9 mouse cellular contexts compared by ENCODE assay signal in genomic region chr12:80567375-80567774, GRCm38 (mm10). TPM values are rescaled to one million over a fixed set of nuclear protein-coding genes. Genes with fewer than 3 reads are reported as not detected.
DNase-seq lines count a peak whose midpoint lies in the region; ATAC-seq lines count a peak whose summit lies in the region.
"Had no signal": no experiment of that assay in that cellular context is flagged by ENCODE, and none has a peak within 500 bp of the region (broad histone marks: within the 10 kb centered on the region; RNA-seq: fewer than 3 reads in every experiment).

No protein-coding gene starts in this region.

- H3K9me3 ChIP-seq in heart, embryonic 15.5 days (replicated peaks), result no peaks in the 10 kb centered on the region
- H3K9me3 ChIP-seq in heart, embryonic 11.5 days (replicated peaks; ENCODE audit: control insufficient read depth, low read length), result no peaks in the 10 kb centered on the region
- H3K9me3 ChIP-seq in hindbrain, embryonic 15.5 days, result no peaks in the 10 kb centered on the region
- no peaks in the 10 kb centered on the region for H3K9me3 ChIP-seq in midbrain, embryonic 15.5 days

- H3K27me3 ChIP-seq in heart, embryonic 15.5 days, result no peaks in the 10 kb centered on the region
- H3K27me3 ChIP-seq in heart, embryonic 11.5 days (ENCODE audit: control insufficient read depth, insufficient read depth, low read length), result no peaks in the 10 kb centered on the region
- no peaks in the 10 kb centered on the region for H3K27me3 ChIP-seq in hindbrain, embryonic 15.5 days
- H3K27me3 ChIP-seq in midbrain, embryonic 15.5 days (replicated peaks), result no peaks in the 10 kb centered on the region

- no peak overlapping the region for H3K4me3 ChIP-seq in heart, embryonic 15.5 days
- no peak overlapping the region for H3K4me3 ChIP-seq in heart, embryonic 11.5 days (ENCODE audit: low read depth, low read length)
- no peak overlapping the region for H3K4me3 ChIP-seq in hindbrain, embryonic 15.5 days
- no peak overlapping the region for H3K4me3 ChIP-seq in midbrain, embryonic 15.5 days

- peaks cover 13% of the 10 kb centered on the region for H3K4me1 ChIP-seq in heart, embryonic 15.5 days (replicated peaks)
- H3K4me1 ChIP-seq in heart, embryonic 11.5 days (ENCODE audit: control insufficient read depth, insufficient read depth, low read length), result peaks cover 4% of the 10 kb centered on the region; the same call in 1 of the 2 replicates
- peaks cover 41% of the 10 kb centered on the region for H3K4me1 ChIP-seq in hindbrain, embryonic 15.5 days (replicated peaks)
- H3K4me1 ChIP-seq in midbrain, embryonic 15.5 days, result peaks cover 28% of the 10 kb centered on the region

- no peak for ATAC-seq in heart, embryonic 15.5 days (replicated peaks; ENCODE audit: insufficient number of reproducible peaks, insufficient read depth, low FRiP score, low read depth)
- ATAC-seq in heart, embryonic 11.5 days (replicated peaks; ENCODE audit: insufficient number of reproducible peaks, low FRiP score, low TSS enrichment), result no peak
- peak; percentile 76 for ATAC-seq in hindbrain, embryonic 15.5 days (ENCODE audit: low FRiP score, low read depth)
- ATAC-seq in midbrain, embryonic 15.5 days (replicated peaks), result peak; percentile 75

- no peak overlapping the region for H3K9ac ChIP-seq in heart, embryonic 15.5 days
- H3K9ac ChIP-seq in heart, embryonic 11.5 days (ENCODE audit: low read depth, low read length), result no peak overlapping the region
- no peak overlapping the region for H3K9ac ChIP-seq in hindbrain, embryonic 15.5 days
- H3K9ac ChIP-seq in midbrain, embryonic 15.5 days, result no peak overlapping the region

- WGBS in heart, embryonic 15.5 days, result 44% methylated on average over 3 of the region's 3 CpGs
- 40% methylated on average over 3 of the region's 3 CpGs for WGBS in heart, embryonic 11.5 days (ENCODE audit: insufficient replicate concordance)
- 20% methylated on average over 3 of the region's 3 CpGs for WGBS in hindbrain, embryonic 15.5 days
- 35% methylated on average over 3 of the region's 3 CpGs for WGBS in midbrain, embryonic 15.5 days

- peak overlapping the region; percentile 9; the same call in 1 of the 2 replicates for H3K27ac ChIP-seq in heart, embryonic 15.5 days
- H3K27ac ChIP-seq in heart, embryonic 11.5 days (ENCODE audit: low read depth, low read length), result no peak overlapping the region
- H3K27ac ChIP-seq in hindbrain, embryonic 15.5 days (replicated peaks), result peak overlapping the region; percentile 46; the same call in 1 of the 2 replicates
- peak overlapping the region; percentile 43; the same call in 1 of the 2 replicates for H3K27ac ChIP-seq in midbrain, embryonic 15.5 days
- H3K27ac ChIP-seq: kidney, postnatal 0 days had no signal

- H3K4me2 ChIP-seq in heart, embryonic 15.5 days, result no peak overlapping the region
- no peak overlapping the region for H3K4me2 ChIP-seq in heart, embryonic 11.5 days
- no peak overlapping the region for H3K4me2 ChIP-seq in hindbrain, embryonic 15.5 days
- no peak overlapping the region for H3K4me2 ChIP-seq in midbrain, embryonic 15.5 days

- no peaks in the 10 kb centered on the region for H3K36me3 ChIP-seq in heart, embryonic 15.5 days
- no peaks in the 10 kb centered on the region for H3K36me3 ChIP-seq in heart, embryonic 11.5 days (ENCODE audit: control insufficient read depth, insufficient read depth, low read length)
- no peaks in the 10 kb centered on the region for H3K36me3 ChIP-seq in hindbrain, embryonic 15.5 days
- no peaks in the 10 kb centered on the region for H3K36me3 ChIP-seq in midbrain, embryonic 15.5 days (replicated peaks)

- peak; percentile 59 to 71 for DNase-seq in cerebellum, postnatal 10 days
- DNase-seq in adrenal gland, adult 8-10 months, result no peak
- DNase-seq in kidney, postnatal 4 days, result no peak
- DNase-seq in gastrocnemius, postnatal 10 days, result no peak

RNA-seq across cellular contexts. Expression of gene Galnt16, which starts 49.3 kb away (rescaled TPM):
- polyA plus RNA-seq in heart, embryonic 15.5 days (2015; fragmentation: Nextera tagmentation; extraction: Ambion mirVana), result 6.9 and 11.1 TPM in 2 replicates
- 1.0 and 1.3 TPM in 2 replicates for polyA plus RNA-seq in heart, embryonic 11.5 days (2014; fragmentation: Nextera tagmentation; extraction: Ambion mirVana)
- polyA plus RNA-seq in hindbrain, embryonic 15.5 days (2015; fragmentation: Nextera tagmentation; extraction: Ambion mirVana), result 31.3 and 34.1 TPM in 2 replicates
- polyA plus RNA-seq in midbrain, embryonic 15.5 days (2015; fragmentation: Nextera tagmentation; extraction: Ambion mirVana), result 39.5 and 42.4 TPM in 2 replicates
- 10 to 100 TPM in 1 of 4 experiments, 1 to 10 TPM in 3; 9.3 to 14.4 (median 9.6) TPM for total RNA-seq in adrenal gland, adult 8-10 months (2022)
- total RNA-seq in gastrocnemius, postnatal 10 days (2021), result 10 to 100 TPM; 15.9 to 20.7 TPM

Comparison
In these comparisons a context has a peak if more than half of its experiments do, and no peak if none do; other contexts are left out.
1. ATAC-seq: peak in hindbrain, embryonic 15.5 days (single experiment) and midbrain, embryonic 15.5 days (single experiment); none in heart, embryonic 15.5 days (single experiment) and heart, embryonic 11.5 days (single experiment).
2. DNase-seq: peak in cerebellum, postnatal 10 days (2 of 2); none in adrenal gland, adult 8-10 months (single experiment), kidney, postnatal 4 days (0 of 2) and gastrocnemius, postnatal 10 days (single experiment).